Mouse (Mus musculus) liver, adult 2 months (tissue): ENCODE measurements around the gene Greb1.

Experiments used
- CTCF ChIP-seq: fragments of 200-500 bp; IDR thresholded peaks from 2 replicates; pipeline ENCODE4 v1.5.1; 2011; ENCODE audit warnings: low read depth, low read length, control low read depth
- POLR2A ChIP-seq: fragments of 200-500 bp; IDR thresholded peaks from 2 replicates; pipeline ENCODE4 v1.6.1; 2011; ENCODE audit warnings: low read length, control low read depth; ENCODE audit not compliant: insufficient read depth; ENCODE audit errors: extremely low read depth

- no peak for TF ChIP-seq CTCF
- TF ChIP-seq POLR2A, result no peak
Measured at GRCm38 (mm10) chr12:16800959-16801315, 251 bp upstream of the Greb1 start.
